Mouse (Mus musculus) stomach, embryonic 14.5 days (tissue): ENCODE results near the gene Itsn1. TPM values are rescaled to one million over a fixed set of nuclear protein-coding genes. Genes with fewer than 3 reads are reported as not detected.
A peak's percentile ranks its signal among the peaks of the same experiment; 100 is the strongest.

Source experiments
- ATAC-seq: fragments of 200-750 bp; cut with Nextera tagmentation; 2 replicates; pipeline ENCODE4 v1.8.0; 2017; ENCODE audit warnings: low read depth, moderate TSS enrichment; ENCODE audit not compliant: insufficient number of reproducible peaks, insufficient read depth, low FRiP score
- H3K27ac ChIP-seq: fragments of 300-500 bp; sonication (generic); 2 replicates; pipeline ENCODE4 v1.5.1; 2014; ENCODE audit warnings: mild to moderate bottlenecking, low read length, moderate library complexity, mixed read lengths
- H3K27me3 ChIP-seq: fragments of 300-500 bp; sonication (generic); 2 replicates; pipeline ENCODE4 v1.6.1; 2014; ENCODE audit warnings: low read length, control low read depth, mixed read lengths; ENCODE audit not compliant: control insufficient read depth, insufficient read depth
- H3K36me3 ChIP-seq: fragments of 300-500 bp; sonication (generic); 2 replicates; pipeline ENCODE4 v1.6.1; 2014; ENCODE audit warnings: mild to moderate bottlenecking, control low read depth, low read length, moderate library complexity, mixed read lengths; ENCODE audit not compliant: control insufficient read depth, insufficient read depth
- H3K4me1 ChIP-seq: fragments of 300-500 bp; sonication (generic); 2 replicates; pipeline ENCODE4 v1.6.1; 2014; ENCODE audit warnings: low read length, control low read depth, mixed read lengths; ENCODE audit not compliant: control insufficient read depth, insufficient read depth
- H3K4me2 ChIP-seq: fragments of 300-500 bp; sonication (generic); replicated peaks from 2 replicates; pipeline ENCODE4 v1.6.1; 2014; ENCODE audit warnings: low read depth, low read length, control low read depth
- H3K4me3 ChIP-seq: fragments of 300-500 bp; sonication (generic); 2 replicates; pipeline ENCODE4 v1.5.1; 2014; ENCODE audit warnings: low read depth, low read length, control low read depth
- H3K9ac ChIP-seq: fragments of 300-500 bp; sonication (generic); replicated peaks from 2 replicates; pipeline ENCODE4 v1.6.1; 2014; ENCODE audit warnings: low read depth, mild to moderate bottlenecking, control low read depth, low read length, moderate library complexity, mixed read lengths
- H3K9me3 ChIP-seq: fragments of 300-500 bp; sonication (generic); 2 replicates; pipeline ENCODE4 v1.6.1; 2016; ENCODE audit warnings: low read depth, low read length, control low read depth; ENCODE audit not compliant: control insufficient read depth
- WGBS: fragments of 180-500 bp; shearing (Covaris S2); extraction: QIAGEN DNeasy Blood & Tissue Kit; methylation state at CpG from one replicate; pipeline ENCODE4 v1.1.7; 2014; 5-methylcytosine and 5-hydroxymethylcytosine counted together
- polyA plus RNA-seq: library from polyadenylated mRNA; unstranded; fragments of >200 nt; fragmentation: Nextera tagmentation; extraction: Ambion mirVana; gene quantifications from 2 replicates; pipeline ENCODE4 v1.2.1, GENCODE M21; 2014

Gene Itsn1
- polyA plus RNA-seq, 1 experiment from 2014 or later: 26.4 TPM

DNA sequence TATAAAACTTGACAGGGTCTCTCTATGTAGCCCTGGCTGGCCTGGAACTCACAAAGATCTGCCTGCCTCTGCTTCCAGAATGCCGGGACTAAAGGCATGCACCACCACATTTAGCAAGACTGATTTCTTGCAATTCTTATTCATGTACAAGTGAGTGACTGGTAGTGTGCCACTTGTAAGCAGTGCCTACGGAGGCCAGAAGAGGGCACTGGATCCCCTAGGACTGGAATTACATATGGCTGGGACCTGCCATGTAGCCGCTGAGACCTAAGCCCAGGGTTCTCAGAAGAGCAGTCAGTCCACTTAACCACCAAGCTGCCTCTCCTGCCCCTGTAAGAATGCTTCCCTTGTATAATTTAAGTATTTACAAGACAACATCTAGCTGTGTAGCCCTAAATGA lies 4.8 kb upstream of the Itsn1 start:
- WGBS: 49% methylated on average over 3 of the region's 3 CpGs
- no peak for ATAC-seq

GRCm38 (mm10) chr16:91727433-91727832 lies 1.6 kb upstream of the Itsn1 start:
- H3K9ac ChIP-seq: peak overlapping the region; percentile 22
- no peaks in the 10 kb centered on the region for H3K9me3 ChIP-seq
- peak overlapping the region; percentile 68 for H3K4me2 ChIP-seq
- no peaks in the 10 kb centered on the region for H3K27me3 ChIP-seq
- ATAC-seq: no peak
- H3K4me1 ChIP-seq: peaks cover 8% of the 10 kb centered on the region; the same call in 1 of the 2 replicates
- peak overlapping the region; percentile 85 for H3K4me3 ChIP-seq
- H3K27ac ChIP-seq: no peak overlapping the region
- 83% methylated on average over 15 of the region's 15 CpGs for WGBS
- H3K36me3 ChIP-seq: peaks cover 2% of the 10 kb centered on the region; the same call in 1 of the 2 replicates

More for the DNA sequence above, 4.8 kb upstream of the Itsn1 start:
- Histone ChIP-seq H3K4me3 (no peak overlapping the region), H3K27ac (no peak overlapping the region), H3K9ac (no peak overlapping the region), H3K9me3 (no peaks in the 10 kb centered on the region), H3K27me3 (no peaks in the 10 kb centered on the region), H3K4me2 (no peak overlapping the region), H3K36me3 (peaks cover 7% of the 10 kb centered on the region; the same call in 1 of the 2 replicates), H3K4me1 (peaks cover 8% of the 10 kb centered on the region; the same call in 1 of the 2 replicates)

DNA sequence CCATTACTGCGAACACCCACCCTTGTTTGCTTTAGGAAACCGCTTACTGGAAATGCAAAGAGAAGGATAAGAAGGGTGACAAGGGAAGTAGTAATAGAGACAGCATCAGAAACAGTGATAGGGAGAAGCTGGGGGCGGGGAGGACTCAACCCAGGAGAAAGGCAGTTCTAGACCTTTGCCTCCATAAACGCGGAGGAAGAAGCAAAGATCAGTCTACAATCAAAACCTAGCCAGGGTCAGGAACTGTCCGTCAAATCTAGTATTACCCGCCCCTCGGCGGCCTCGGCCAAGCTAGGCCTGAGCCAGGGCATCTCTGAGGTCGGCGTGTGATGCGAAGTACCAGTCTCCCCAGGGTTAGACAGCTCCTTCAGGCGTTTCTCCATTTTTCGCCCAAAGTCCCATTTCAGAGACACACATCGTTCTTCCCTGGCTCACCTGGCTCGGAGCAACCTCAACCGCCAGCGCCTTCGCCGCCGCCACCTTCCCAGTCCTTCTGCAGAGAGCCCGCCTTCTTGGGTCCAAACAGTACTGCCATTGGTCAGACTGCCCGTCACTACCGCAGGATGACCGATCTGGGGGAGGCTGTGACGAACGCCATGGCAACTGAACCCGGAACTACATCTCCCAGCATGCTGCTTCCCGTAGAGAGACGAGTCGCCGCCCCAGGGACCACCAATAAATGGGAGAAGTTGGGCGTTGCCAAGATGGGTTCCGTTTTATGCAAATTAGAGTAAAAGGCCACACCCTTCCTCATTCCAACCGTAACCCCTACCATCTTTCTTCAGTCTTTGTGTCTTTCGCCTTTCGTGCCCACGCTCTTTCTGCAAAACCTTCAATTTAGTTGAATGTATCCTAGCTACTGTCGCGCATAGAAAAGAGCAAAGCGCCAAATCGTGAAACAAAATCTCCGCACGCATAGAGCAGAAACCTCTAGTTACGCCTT lies 687 bp upstream of the Itsn1 start, which contains the start of gene Cryzl1:
TSS of gene Cryzl1 (minus strand) at position 853 of the 943 bp plus-strand sequence.
- WGBS: 1% methylated on average over 46 of the region's 46 CpGs
- Histone ChIP-seq H3K27ac (peak within 1 kb of the TSS; percentile 87), H3K4me2 (peak within 1 kb of the TSS; percentile 73), H3K4me1 (peaks cover 8% of the 10 kb centered on the region; the same call in 1 of the 2 replicates), H3K4me3 (peak within 1 kb of the TSS; percentile 85), H3K36me3 (peaks cover 2% of the 10 kb centered on the region; the same call in 1 of the 2 replicates), H3K9ac (peak within 1 kb of the TSS; percentile 97), H3K9me3 (no peaks in the 10 kb centered on the region), H3K27me3 (no peaks in the 10 kb centered on the region)
- ATAC-seq: peak; percentile 97

- peak overlapping the region; percentile 85 for H3K4me3 ChIP-seq
- ATAC-seq: no peak
- no peaks in the 10 kb centered on the region for H3K27me3 ChIP-seq
- H3K4me2 ChIP-seq: peak overlapping the region; percentile 73
- peaks cover 8% of the 10 kb centered on the region; the same call in 1 of the 2 replicates for H3K4me1 ChIP-seq
- H3K36me3 ChIP-seq: no peaks in the 10 kb centered on the region; the same call in 1 of the 2 replicates
- WGBS: 0% methylated on average over 33 of the region's 44 CpGs
- H3K9me3 ChIP-seq: no peaks in the 10 kb centered on the region
- H3K9ac ChIP-seq: peak overlapping the region; percentile 97
- H3K27ac ChIP-seq: peak overlapping the region; percentile 87
Measured at GRCm38 (mm10) chr16:91729821-91730441, 850 bp downstream of the Itsn1 start.

GRCm38 (mm10) chr16:91730446-91730845 lies 1.4 kb downstream of the Itsn1 start:
- Histone ChIP-seq H3K27me3 (no peaks in the 10 kb centered on the region), H3K9me3 (no peaks in the 10 kb centered on the region), H3K4me2 (peak overlapping the region; percentile 73), H3K9ac (peak overlapping the region; percentile 97), H3K36me3 (no peaks in the 10 kb centered on the region; the same call in 1 of the 2 replicates), H3K4me3 (peak overlapping the region; percentile 85), H3K4me1 (peaks cover 8% of the 10 kb centered on the region; the same call in 1 of the 2 replicates), H3K27ac (peak overlapping the region; percentile 87; the same call in 1 of the 2 replicates)
- under 1% methylated on average over 11 of the region's 11 CpGs for WGBS
- no peak for ATAC-seq

GRCm38 (mm10) chr16:91732816-91733215 lies 3.7 kb downstream of the Itsn1 start:
- ATAC-seq: no peak
- Histone ChIP-seq H3K4me1 (peaks cover 5% of the 10 kb centered on the region; the same call in 1 of the 2 replicates), H3K9ac (no peak overlapping the region), H3K27me3 (no peaks in the 10 kb centered on the region), H3K9me3 (no peaks in the 10 kb centered on the region), H3K27ac (no peak overlapping the region), H3K36me3 (no peaks in the 10 kb centered on the region), H3K4me2 (no peak overlapping the region), H3K4me3 (no peak overlapping the region)
- 73% methylated on average over 2 of the region's 2 CpGs for WGBS

DNA sequence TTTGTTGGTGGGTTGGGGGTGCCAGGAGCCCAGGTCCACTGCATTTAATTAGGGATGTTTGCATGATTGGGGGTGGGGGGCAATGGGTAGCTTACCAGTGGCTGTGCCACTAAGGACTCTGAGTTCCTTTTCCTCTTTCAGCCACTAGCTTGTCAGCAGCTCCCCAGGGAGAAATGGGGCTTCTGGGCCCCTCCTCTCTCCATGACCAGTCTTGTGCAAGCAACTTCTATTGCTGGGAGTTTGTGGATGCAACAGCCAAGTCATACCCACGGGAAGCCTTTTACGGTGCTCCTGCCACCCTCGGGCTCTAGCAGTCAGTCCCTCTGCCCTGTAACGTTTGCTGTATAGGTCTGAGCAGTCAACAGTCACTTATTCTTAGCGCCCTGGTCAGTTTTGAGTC lies 5.7 kb downstream of the Itsn1 start:
- Histone ChIP-seq H3K4me1 (0 out of 2 replicates have a peak, but pooled peaks cover 4% of the 10 kb centered on the region), H3K9me3 (no peaks in the 10 kb centered on the region), H3K27ac (no peak overlapping the region), H3K4me2 (no peak overlapping the region), H3K4me3 (no peak overlapping the region), H3K27me3 (no peaks in the 10 kb centered on the region), H3K9ac (no peak overlapping the region), H3K36me3 (no peaks in the 10 kb centered on the region)
- 79% methylated on average over 5 of the region's 5 CpGs for WGBS
- no peak for ATAC-seq
